Mouse (Mus musculus) megakaryocyte, embryonic 14.5 days (primary cell): ENCODE measurements around the gene Kti12. TPM values are rescaled to one million over a fixed set of nuclear protein-coding genes. Genes with fewer than 3 reads are reported as not detected.

Experiments used
- H3K27me3 ChIP-seq: replicated peaks from 2 replicates; pipeline ENCODE3; 2012; ENCODE audit warnings: inconsistent platforms
- H3K36me3 ChIP-seq: replicated peaks from 2 replicates; pipeline ENCODE3; 2012; ENCODE audit warnings: low read length, inconsistent platforms, mixed read lengths
- H3K4me1 ChIP-seq: 2 replicates; pipeline ENCODE4 v1.6.1; 2012; ENCODE audit warnings: inconsistent platforms
- H3K4me3 ChIP-seq: replicated peaks from 2 replicates; pipeline ENCODE3; 2012; ENCODE audit warnings: moderate library complexity, mild to moderate bottlenecking, inconsistent platforms
- H3K9me3 ChIP-seq: 2 replicates; pipeline ENCODE4 v1.6.1; 2012; ENCODE audit warnings: inconsistent platforms
- FLI1 ChIP-seq: IDR thresholded peaks from 2 replicates; pipeline ENCODE4 v1.6.1; 2012; ENCODE audit warnings: low read length, inconsistent platforms, mixed read lengths
- GATA1 ChIP-seq: IDR thresholded peaks from 3 replicates; pipeline ENCODE4 v1.6.1; 2012; ENCODE audit warnings: mixed read lengths, low read length, inconsistent platforms, borderline replicate concordance
- polyA plus RNA-seq: library from polyadenylated mRNA; stranded (reverse); fragments of >175 nt; gene quantifications from 2 replicates; pipeline ENCODE4 v1.2.3, GENCODE M21; 2012; ENCODE audit warnings: low replicate concordance; ENCODE audit not compliant: insufficient read depth

Gene Kti12
- polyA plus RNA-seq, result 33.5 and 40.0 TPM in 2 replicates

GRCm38 (mm10) chr4:108847715-108848504, at the start of gene Kti12:
Gene Kti12 (plus strand): TSS chr4:108847785.
- Histone ChIP-seq H3K27me3 (no peaks in the 10 kb centered on the region), H3K36me3 (peaks cover 2% of the 10 kb centered on the region), H3K9me3 (no peaks in the 10 kb centered on the region), H3K4me3 (peak within 1 kb of the TSS; percentile 94), H3K4me1 (peaks cover 12% of the 10 kb centered on the region)
- TF ChIP-seq FLI1, result peak; percentile 74; the same call in 1 of the 2 replicates
- TF ChIP-seq GATA1, result no peak

GRCm38 (mm10) chr4:108798083-108798830, 49.3 kb upstream of the Kti12 start:
- H3K36me3 ChIP-seq, result no peaks in the 10 kb centered on the region
- H3K9me3 ChIP-seq, result no peaks in the 10 kb centered on the region
- no peak overlapping the region for H3K4me3 ChIP-seq
- 0 out of 2 replicates have a peak, but pooled peaks cover 4% of the 10 kb centered on the region for H3K4me1 ChIP-seq
- TF ChIP-seq GATA1 (no peak), FLI1 (no peak)
- H3K27me3 ChIP-seq, result peaks cover 6% of the 10 kb centered on the region

DNA sequence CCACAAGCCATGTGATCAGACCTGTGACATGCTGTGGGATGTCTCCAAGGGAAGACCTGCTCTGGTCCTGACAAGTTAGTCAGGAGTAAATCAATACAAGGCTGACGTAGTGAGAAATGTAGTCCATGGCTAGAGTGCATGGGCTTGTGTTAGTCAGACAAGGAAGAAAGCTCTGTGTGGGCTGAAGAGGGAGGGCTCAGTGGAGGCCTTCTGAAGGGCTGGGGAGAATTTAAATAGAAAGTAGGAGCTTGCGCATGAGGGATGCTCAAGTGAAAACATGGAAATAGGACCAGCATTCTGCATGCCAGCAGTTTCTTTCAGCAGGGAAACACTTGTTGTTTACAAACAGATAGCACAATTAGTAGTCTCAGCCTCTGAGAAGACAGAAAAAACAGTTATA, 44.0 kb upstream of the Kti12 start:
- peaks cover 5% of the 10 kb centered on the region; the same call in 1 of the 2 replicates for H3K4me1 ChIP-seq
- TF ChIP-seq GATA1, result no peak
- no peak for TF ChIP-seq FLI1
- no peak overlapping the region for H3K4me3 ChIP-seq
- H3K27me3 ChIP-seq, result peaks cover 12% of the 10 kb centered on the region
- H3K36me3 ChIP-seq, result no peaks in the 10 kb centered on the region
- H3K9me3 ChIP-seq, result no peaks in the 10 kb centered on the region

- TF ChIP-seq GATA1 (no peak), FLI1 (no peak)
Observed at GRCm38 (mm10) chr4:108811142-108811541, 36.4 kb upstream of the Kti12 start.

GRCm38 (mm10) chr4:108811550-108811949, 36.0 kb upstream of the Kti12 start:
- peaks cover 6% of the 10 kb centered on the region for H3K36me3 ChIP-seq
- TF ChIP-seq FLI1, result no peak
- TF ChIP-seq GATA1, result no peak
- H3K27me3 ChIP-seq, result peaks cover 9% of the 10 kb centered on the region
- H3K4me3 ChIP-seq, result no peak overlapping the region
- no peaks in the 10 kb centered on the region for H3K9me3 ChIP-seq
- H3K4me1 ChIP-seq, result peaks cover 5% of the 10 kb centered on the region; the same call in 1 of the 2 replicates

More at GRCm38 (mm10) chr4:108811142-108811541, 36.4 kb upstream of the Kti12 start:
- Histone ChIP-seq H3K9me3 (no peaks in the 10 kb centered on the region), H3K4me3 (no peak overlapping the region), H3K27me3 (peaks cover 9% of the 10 kb centered on the region), H3K36me3 (peaks cover 6% of the 10 kb centered on the region), H3K4me1 (peaks cover 5% of the 10 kb centered on the region; the same call in 1 of the 2 replicates)

DNA sequence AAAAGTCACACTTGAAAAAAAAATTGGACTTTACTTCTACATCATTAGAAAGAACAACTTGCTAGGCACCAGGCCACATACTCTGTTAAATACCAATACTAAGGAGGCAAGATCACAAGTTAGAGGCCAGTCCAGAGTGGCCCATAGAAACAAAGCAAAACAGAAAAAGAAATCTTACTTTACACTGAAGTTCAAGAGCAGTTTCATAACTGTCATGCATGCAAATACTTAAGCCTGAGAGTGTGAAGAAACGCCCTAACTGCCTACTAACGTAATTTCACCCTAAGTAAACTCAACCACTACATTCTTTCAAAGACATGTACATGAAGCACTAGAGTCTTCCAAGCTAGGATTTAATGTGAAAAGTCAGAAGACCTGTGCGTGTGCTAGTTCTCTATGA, 21.9 kb upstream of the Kti12 start:
- Histone ChIP-seq H3K27me3 (no peaks in the 10 kb centered on the region), H3K36me3 (peaks cover 85% of the 10 kb centered on the region), H3K4me1 (no peaks in the 10 kb centered on the region), H3K9me3 (no peaks in the 10 kb centered on the region), H3K4me3 (no peak overlapping the region)
- no peak for TF ChIP-seq FLI1
- no peak for TF ChIP-seq GATA1

DNA sequence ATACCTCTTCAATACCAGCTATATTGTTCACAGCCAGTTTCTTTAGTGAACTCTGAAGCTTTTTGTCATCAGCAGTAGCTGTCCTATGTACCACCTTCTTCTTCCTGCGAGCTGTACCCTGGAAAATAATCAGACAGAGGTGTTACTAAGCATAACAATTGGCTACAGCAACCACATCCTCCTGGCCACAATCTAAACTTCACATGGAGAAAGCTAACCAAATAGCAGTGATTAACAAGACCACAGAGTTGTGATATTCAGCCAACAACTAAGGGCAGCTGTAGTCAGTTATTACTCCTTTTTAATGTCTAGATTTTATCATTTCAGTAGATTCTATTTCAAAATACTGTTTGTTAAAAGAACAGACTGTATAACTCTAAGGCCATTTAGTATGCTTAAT, 21.5 kb upstream of the Kti12 start:
- no peak for TF ChIP-seq GATA1
- no peak for TF ChIP-seq FLI1
- no peak overlapping the region for H3K4me3 ChIP-seq
- H3K36me3 ChIP-seq, result peaks cover 81% of the 10 kb centered on the region
- H3K27me3 ChIP-seq, result no peaks in the 10 kb centered on the region
- no peaks in the 10 kb centered on the region for H3K9me3 ChIP-seq
- no peaks in the 10 kb centered on the region; the same call in 1 of the 2 replicates for H3K4me1 ChIP-seq

- Histone ChIP-seq H3K4me3 (no peak overlapping the region), H3K27me3 (no peaks in the 10 kb centered on the region), H3K36me3 (peaks cover 76% of the 10 kb centered on the region), H3K4me1 (peaks cover 2% of the 10 kb centered on the region; the same call in 1 of the 2 replicates), H3K9me3 (no peaks in the 10 kb centered on the region)
- TF ChIP-seq FLI1, result no peak
- no peak for TF ChIP-seq GATA1
Observed at GRCm38 (mm10) chr4:108826643-108827042, 20.9 kb upstream of the Kti12 start.

- TF ChIP-seq GATA1 (no peak), FLI1 (no peak)
- Histone ChIP-seq H3K9me3 (no peaks in the 10 kb centered on the region), H3K36me3 (peaks cover 38% of the 10 kb centered on the region), H3K4me1 (peaks cover 22% of the 10 kb centered on the region), H3K27me3 (no peaks in the 10 kb centered on the region), H3K4me3 (no peak overlapping the region)
Observed at GRCm38 (mm10) chr4:108830698-108831097, 16.9 kb upstream of the Kti12 start.
